Mouse (Mus musculus): Measurements from ENCODE around the gene Grk6.
"Not testable (repeated sequence)": the region's sequence is repeated elsewhere in the genome, so short reads cannot be mapped to it uniquely, and the experiment has no call there.

Gene Grk6

GRCm38 (mm10) chr13:55420933-55421800 lies 23.7 kb upstream of the Grk6 start:
- in situ Hi-C loops (cut with MboI, MseI): loop anchor here (5.0 kb wide), 1 partner anchor 46 kb away; no protein-coding TSS in a partner anchor

- in situ Hi-C loops (cut with MboI, MseI): no loop called here
Measured at GRCm38 (mm10) chr13:55426613-55427012, 18.3 kb upstream of the Grk6 start, which contains the start of gene F12. Gene F12 (minus strand): TSS chr13:55426793.

- in situ Hi-C loops (cut with MboI, MseI): no loop called here
Measured at GRCm38 (mm10) chr13:55429226-55429888, 15.5 kb upstream of the Grk6 start.

GRCm38 (mm10) chr13:55430566-55430965 lies 14.3 kb upstream of the Grk6 start:
- in situ Hi-C loops (cut with MboI, MseI): no loop called here

GRCm38 (mm10) chr13:55431889-55432685 lies 12.8 kb upstream of the Grk6 start:
- in situ Hi-C loops (cut with MboI, MseI): no loop called here

GRCm38 (mm10) chr13:55437111-55437629 lies 7.7 kb upstream of the Grk6 start:
- in situ Hi-C loops (cut with MboI, MseI): not testable (repeated sequence)

- in situ Hi-C loops (cut with MboI, MseI): no loop called here
Measured at GRCm38 (mm10) chr13:55443799-55444285, 1.0 kb upstream of the Grk6 start.

- in situ Hi-C loops (cut with MboI, MseI): no loop called here
Measured at GRCm38 (mm10) chr13:55444286-55444936, 461 bp upstream of the Grk6 start.

- in situ Hi-C loops (cut with MboI, MseI): no loop called here
Measured at GRCm38 (mm10) chr13:55445361-55446091, 654 bp downstream of the Grk6 start.

- in situ Hi-C loops (cut with MboI, MseI): no loop called here
Measured at GRCm38 (mm10) chr13:55446483-55447105, 1.7 kb downstream of the Grk6 start.

- in situ Hi-C loops (cut with MboI, MseI): no loop called here
Measured at GRCm38 (mm10) chr13:55447543-55447943, 2.7 kb downstream of the Grk6 start.

- in situ Hi-C loops (cut with MboI, MseI): no loop called here
Measured at GRCm38 (mm10) chr13:55448131-55448530, 3.3 kb downstream of the Grk6 start.

- in situ Hi-C loops (cut with MboI, MseI): no loop called here
Measured at GRCm38 (mm10) chr13:55449205-55449604, 4.3 kb downstream of the Grk6 start.

- in situ Hi-C loops (cut with MboI, MseI): no loop called here
Measured at GRCm38 (mm10) chr13:55449679-55450441, 5.0 kb downstream of the Grk6 start.

- in situ Hi-C loops (cut with MboI, MseI): no loop called here
Measured at GRCm38 (mm10) chr13:55450511-55450980, 5.7 kb downstream of the Grk6 start.

- in situ Hi-C loops (cut with MboI, MseI): no loop called here
Measured at GRCm38 (mm10) chr13:55451296-55451695, 6.4 kb downstream of the Grk6 start.

- in situ Hi-C loops (cut with MboI, MseI): no loop called here
Measured at GRCm38 (mm10) chr13:55451785-55452549, 7.1 kb downstream of the Grk6 start.

- in situ Hi-C loops (cut with MboI, MseI): no loop called here
Measured at GRCm38 (mm10) chr13:55462965-55463364, 18.1 kb downstream of the Grk6 start.

All from T-helper 1 cell (primary cell).